Mouse (Mus musculus) stomach, postnatal 0 days (tissue): Measurements from ENCODE around the gene Methig1.

Source experiments
- CTCF ChIP-seq: IDR thresholded peaks from 2 replicates; pipeline ENCODE4 v1.5.1; 2016; ENCODE audit warnings: antibody characterized with exemption, low read depth, mild to moderate bottlenecking, moderate library complexity
- EP300 ChIP-seq: optimal IDR thresholded peaks from 2 replicates; pipeline ENCODE3; 2016; ENCODE audit warnings: antibody characterized with exemption

GRCm38 (mm10) chr15:100355876-100356275, 2.9 kb downstream of the Methig1 start:
- TF ChIP-seq CTCF, result no peak
- TF ChIP-seq EP300, result no peak
